ENCODE assay signal across 14 mouse cellular contexts in genomic region chr3:146189933-146190332, GRCm38 (mm10). TPM values are rescaled to one million over a fixed set of nuclear protein-coding genes. Genes with fewer than 3 reads are reported as not detected.
DNase-seq lines count a peak whose midpoint lies in the region; ATAC-seq and TF ChIP-seq lines count a peak whose summit lies in the region.
"Had no signal": no experiment of that assay in that cellular context is flagged by ENCODE, and none has a peak within 500 bp of the region (broad histone marks: within the 10 kb centered on the region; RNA-seq: fewer than 3 reads in every experiment).

No protein-coding gene starts in this region.

- no peak overlapping the region for H3K4me2 ChIP-seq in liver, postnatal 0 days (ENCODE audit: low read depth, low read length)
- no peak overlapping the region for H3K4me2 ChIP-seq in liver, embryonic 11.5 days
- H3K4me2 ChIP-seq: midbrain, embryonic 11.5 days had no signal

- H3K27ac ChIP-seq in heart, embryonic 10.5 days: 0 out of 2 replicates have a peak overlapping the region, but pooled peaks have one; percentile 42
- H3K27ac ChIP-seq in liver, postnatal 0 days (ENCODE audit: low read depth): no peak overlapping the region
- no peak overlapping the region for H3K27ac ChIP-seq in liver, embryonic 11.5 days (ENCODE audit: low read depth, low read length)
- H3K27ac ChIP-seq in forebrain, embryonic 10.5 days: no peak overlapping the region

- H3K9me3 ChIP-seq in heart, embryonic 10.5 days: no peaks in the 10 kb centered on the region
- no peaks in the 10 kb centered on the region for H3K9me3 ChIP-seq in liver, postnatal 0 days (ENCODE audit: low read length)
- H3K9me3 ChIP-seq in liver, embryonic 11.5 days (ENCODE audit: control insufficient read depth, low read length): no peaks in the 10 kb centered on the region
- no peaks in the 10 kb centered on the region for H3K9me3 ChIP-seq in forebrain, embryonic 10.5 days

- H3K9ac ChIP-seq in liver, postnatal 0 days (replicated peaks): no peak overlapping the region
- no peak overlapping the region for H3K9ac ChIP-seq in liver, embryonic 11.5 days (ENCODE audit: low read depth, low read length)

- no peak for TF ChIP-seq EP300 in liver, postnatal 0 days (IDR thresholded peaks at IDR 0.05; ENCODE audit: low read depth)

- DNase-seq in heart, embryonic 10.5 days (ENCODE audit: low spot score): no peak
- DNase-seq in heart, adult 18-20 months: no peak
- peak; percentile 26 for DNase-seq in liver, postnatal 0 days
- no peak for DNase-seq in liver, embryonic 11.5 days (ENCODE audit: low spot score)
- peak; percentile 63 for DNase-seq in ES-CJ7 (ENCODE audit: low read depth, low spot score)
- DNase-seq in forebrain, embryonic 10.5 days (ENCODE audit: extremely low spot score, low spot score): no peak
- DNase-seq in left cerebral cortex, postnatal 25 days (ENCODE audit: low spot score in 2 of 2): no peak
- DNase-seq: adrenal gland, postnatal 14 days; heart, postnatal 10 days; lung, adult 2 months had no signal

- no peaks in the 10 kb centered on the region for H3K27me3 ChIP-seq in heart, embryonic 10.5 days (ENCODE audit: insufficient read depth, poor library complexity, severe bottlenecking)
- H3K27me3 ChIP-seq in liver, postnatal 0 days (ENCODE audit: insufficient read depth, low read length): no peaks in the 10 kb centered on the region
- H3K27me3 ChIP-seq in liver, embryonic 11.5 days (replicated peaks; ENCODE audit: control insufficient read depth, insufficient read depth, low read length): no peaks in the 10 kb centered on the region
- 0 out of 2 replicates have a peak, but pooled peaks cover 4% of the 10 kb centered on the region for H3K27me3 ChIP-seq in forebrain, embryonic 10.5 days (ENCODE audit: poor library complexity, severe bottlenecking)

- H3K36me3 ChIP-seq in heart, embryonic 10.5 days: no peaks in the 10 kb centered on the region
- no peaks in the 10 kb centered on the region for H3K36me3 ChIP-seq in liver, postnatal 0 days (replicated peaks; ENCODE audit: insufficient read depth, low read length)
- H3K36me3 ChIP-seq in liver, embryonic 11.5 days (ENCODE audit: control insufficient read depth, insufficient read depth, low read length): no peaks in the 10 kb centered on the region
- H3K36me3 ChIP-seq in forebrain, embryonic 10.5 days (replicated peaks): no peaks in the 10 kb centered on the region

- TF ChIP-seq CTCF in liver, postnatal 0 days (IDR thresholded peaks at IDR 0.05; ENCODE audit: low read depth): peak; percentile 38

- intact Hi-C loops in left cerebral cortex, postnatal 25 days (cut with DNase I): loop anchor here (5.0 to 10.0 kb wide), 6 partner anchors 87 to 755 kb away; partner anchors contain the start of genes Gng5 and Spata1

- ATAC-seq in liver, postnatal 0 days: no peak
- ATAC-seq in liver, embryonic 11.5 days (replicated peaks; ENCODE audit: low FRiP score): no peak
- peak; percentile 36; the same call in 1 of the 2 replicates for ATAC-seq in megakaryocyte, adult 5-6 weeks (ENCODE audit: poor library complexity, severe bottlenecking)
- ATAC-seq: inflammation-experienced regulatory T-cells, adult 6 months had no signal

- H3K4me1 ChIP-seq in heart, embryonic 10.5 days: peaks cover 29% of the 10 kb centered on the region
- no peaks in the 10 kb centered on the region for H3K4me1 ChIP-seq in liver, postnatal 0 days (ENCODE audit: insufficient read depth)
- H3K4me1 ChIP-seq in liver, embryonic 11.5 days (replicated peaks; ENCODE audit: control insufficient read depth, insufficient read depth, low read length): no peaks in the 10 kb centered on the region
- peaks cover 11% of the 10 kb centered on the region for H3K4me1 ChIP-seq in forebrain, embryonic 10.5 days

- no peak overlapping the region for H3K4me3 ChIP-seq in heart, embryonic 10.5 days
- no peak overlapping the region for H3K4me3 ChIP-seq in liver, postnatal 0 days (ENCODE audit: low read depth, low read length)
- no peak overlapping the region for H3K4me3 ChIP-seq in liver, embryonic 11.5 days (ENCODE audit: low read depth, low read length)
- H3K4me3 ChIP-seq in forebrain, embryonic 10.5 days: no peak overlapping the region

- WGBS in heart, embryonic 10.5 days: 64% methylated on average over 10 of the region's 10 CpGs
- 70% methylated on average over 10 of the region's 10 CpGs for WGBS in liver, postnatal 0 days (ENCODE audit: insufficient replicate concordance)
- WGBS in liver, embryonic 11.5 days: 65% methylated on average over 10 of the region's 10 CpGs
- 66% methylated on average over 10 of the region's 10 CpGs for WGBS in forebrain, embryonic 10.5 days

RNA-seq across cellular contexts. Expression of gene Lpar3, which starts 30.8 kb away (rescaled TPM):
- polyA plus RNA-seq in heart, embryonic 10.5 days (2016; fragmentation: Nextera tagmentation; extraction: Ambion mirVana): 27.0 and 50.0 TPM in 2 replicates
- total RNA-seq in heart, adult 18-20 months (2021): under 1 TPM; 0.10 to 0.41 TPM
- polyA plus RNA-seq in liver, postnatal 0 days (2015; fragmentation: Nextera tagmentation; extraction: Ambion mirVana): not detected in 2 replicates
- polyA plus RNA-seq in liver, embryonic 11.5 days (2014; fragmentation: Nextera tagmentation; extraction: Ambion mirVana): 0.43 and 0.52 TPM in 2 replicates
- total RNA-seq in megakaryocyte, adult 5-6 weeks (2015): 0.14 TPM in 1 of 2 replicates, not detected in the other
- total RNA-seq in megakaryocyte, adult 5-6 weeks (2017): not detected in 2 replicates
- 0.47 and 0.52 TPM in 2 replicates for polyA plus RNA-seq in forebrain, embryonic 10.5 days (2016; fragmentation: Nextera tagmentation; extraction: Ambion mirVana)
- total RNA-seq in left cerebral cortex, postnatal 25 days (2021): 1 to 10 TPM in 1 of 2 experiments, under 1 TPM in 1; 0.48 to 1.1 TPM

RNA-seq across cellular contexts. Expression of gene Mcoln2, which starts 40.3 kb away (rescaled TPM):
- polyA plus RNA-seq in heart, embryonic 10.5 days (2016; fragmentation: Nextera tagmentation; extraction: Ambion mirVana): 0.18 and 0.44 TPM in 2 replicates
- total RNA-seq in heart, adult 18-20 months (2021): under 1 TPM in 1 of 2 experiments, not detected in 1; 0.57 TPM
- polyA plus RNA-seq in liver, postnatal 0 days (2015; fragmentation: Nextera tagmentation; extraction: Ambion mirVana): 4.3 and 4.5 TPM in 2 replicates
- polyA plus RNA-seq in liver, embryonic 11.5 days (2014; fragmentation: Nextera tagmentation; extraction: Ambion mirVana): 3.5 and 4.6 TPM in 2 replicates
- total RNA-seq in megakaryocyte, adult 5-6 weeks (2015): 0.47 and 3.3 TPM in 2 replicates
- total RNA-seq in megakaryocyte, adult 5-6 weeks (2017): 0.33 and 2.2 TPM in 2 replicates
- polyA plus RNA-seq in forebrain, embryonic 10.5 days (2016; fragmentation: Nextera tagmentation; extraction: Ambion mirVana): 0.25 and 0.30 TPM in 2 replicates
- total RNA-seq in left cerebral cortex, postnatal 25 days (2021): not detected
- total RNA-seq: left cerebral cortex, postnatal 14 days had no signal

Comparison
In these comparisons a context has a peak if more than half of its experiments do, and no peak if none do; other contexts are left out.
1. DNase-seq: peak in liver, postnatal 0 days (single experiment) and ES-CJ7 (single experiment); none in heart, embryonic 10.5 days (single experiment), heart, adult 18-20 months (0 of 2), liver, embryonic 11.5 days (single experiment), forebrain, embryonic 10.5 days (single experiment) and left cerebral cortex, postnatal 25 days (0 of 2).
2. RNA of gene Lpar3, which starts 30.8 kb away (polyA plus RNA-seq): 27.0 to 50.0 TPM in heart, embryonic 10.5 days; 0.47 to 0.52 TPM in forebrain, embryonic 10.5 days, 0.43 to 0.52 TPM in liver, embryonic 11.5 days and not detected in liver, postnatal 0 days; every median in the first group is over 10 times any median in the second.